Mouse (Mus musculus) heart, embryonic 11.5 days (tissue): ENCODE results near the gene Olfr750. TPM values are rescaled to one million over a fixed set of nuclear protein-coding genes. Genes with fewer than 3 reads are reported as not detected.
A peak's percentile ranks its signal among the peaks of the same experiment; 100 is the strongest.
"Not testable (repeated sequence)": the region's sequence is repeated elsewhere in the genome, so short reads cannot be mapped to it uniquely, and the experiment has no call there.

Experiments used
- ATAC-seq: fragments of 200-750 bp; cut with Nextera tagmentation; replicated peaks from 2 replicates; pipeline ENCODE4 v1.8.0; 2017; ENCODE audit warnings: moderate library complexity; ENCODE audit not compliant: insufficient number of reproducible peaks, low FRiP score, low TSS enrichment
- H3K27ac ChIP-seq: fragments of 300-500 bp; sonication (generic); 2 replicates; pipeline ENCODE4 v1.5.1; 2014; ENCODE audit warnings: mild to moderate bottlenecking, low read depth, low read length
- H3K27me3 ChIP-seq: fragments of 300-500 bp; sonication (generic); 2 replicates; pipeline ENCODE4 v1.6.1; 2014; ENCODE audit warnings: mild to moderate bottlenecking, low read length, mixed read lengths; ENCODE audit not compliant: control insufficient read depth, insufficient read depth
- H3K36me3 ChIP-seq: fragments of 300-500 bp; sonication (generic); 2 replicates; pipeline ENCODE4 v1.6.1; 2014; ENCODE audit warnings: mild to moderate bottlenecking, low read length, moderate library complexity, mixed read lengths; ENCODE audit not compliant: control insufficient read depth, insufficient read depth
- H3K4me1 ChIP-seq: fragments of 300-500 bp; sonication (generic); 2 replicates; pipeline ENCODE4 v1.6.1; 2014; ENCODE audit warnings: low read length; ENCODE audit not compliant: control insufficient read depth, insufficient read depth
- H3K4me2 ChIP-seq: fragments of 300-500 bp; sonication (generic); 2 replicates; pipeline ENCODE4 v1.6.1; 2014; ENCODE audit warnings: mild to moderate bottlenecking, moderate library complexity
- H3K4me3 ChIP-seq: fragments of 300-500 bp; sonication (generic); 2 replicates; pipeline ENCODE4 v1.5.1; 2014; ENCODE audit warnings: low read depth, low read length
- H3K9ac ChIP-seq: fragments of 300-500 bp; sonication (generic); 2 replicates; pipeline ENCODE4 v1.6.1; 2014; ENCODE audit warnings: mild to moderate bottlenecking, low read depth, low read length, moderate library complexity
- H3K9me3 ChIP-seq: fragments of 300-500 bp; sonication (generic); replicated peaks from 2 replicates; pipeline ENCODE4 v1.6.1; 2016; ENCODE audit warnings: low read length; ENCODE audit not compliant: control insufficient read depth
- WGBS: fragments of 180-500 bp; shearing (Covaris S2); extraction: QIAGEN DNeasy Blood & Tissue Kit; methylation state at CpG from one replicate; pipeline ENCODE4 v1.1.7; 2014; ENCODE audit not compliant: insufficient replicate concordance; 5-methylcytosine and 5-hydroxymethylcytosine counted together
- polyA plus RNA-seq: library from polyadenylated mRNA; unstranded; fragments of >200 nt; fragmentation: Nextera tagmentation; extraction: Ambion mirVana; gene quantifications from 2 replicates; pipeline ENCODE4 v1.2.1, GENCODE M21; 2014

Olfr750 gene
- polyA plus RNA-seq, 1 experiment from 2014 or later = not detected

- not testable (repeated sequence) for H3K4me3 ChIP-seq, H3K4me1 ChIP-seq, H3K36me3 ChIP-seq, H3K9ac ChIP-seq, ATAC-seq, H3K27me3 ChIP-seq, H3K4me2 ChIP-seq, H3K9me3 ChIP-seq, H3K27ac ChIP-seq
- WGBS = 33% methylated on average over 1 of the region's 1 CpGs
Measured at GRCm38 (mm10) chr14:51098300-51098699, 24.1 kb upstream of the Olfr750 start.

DNA sequence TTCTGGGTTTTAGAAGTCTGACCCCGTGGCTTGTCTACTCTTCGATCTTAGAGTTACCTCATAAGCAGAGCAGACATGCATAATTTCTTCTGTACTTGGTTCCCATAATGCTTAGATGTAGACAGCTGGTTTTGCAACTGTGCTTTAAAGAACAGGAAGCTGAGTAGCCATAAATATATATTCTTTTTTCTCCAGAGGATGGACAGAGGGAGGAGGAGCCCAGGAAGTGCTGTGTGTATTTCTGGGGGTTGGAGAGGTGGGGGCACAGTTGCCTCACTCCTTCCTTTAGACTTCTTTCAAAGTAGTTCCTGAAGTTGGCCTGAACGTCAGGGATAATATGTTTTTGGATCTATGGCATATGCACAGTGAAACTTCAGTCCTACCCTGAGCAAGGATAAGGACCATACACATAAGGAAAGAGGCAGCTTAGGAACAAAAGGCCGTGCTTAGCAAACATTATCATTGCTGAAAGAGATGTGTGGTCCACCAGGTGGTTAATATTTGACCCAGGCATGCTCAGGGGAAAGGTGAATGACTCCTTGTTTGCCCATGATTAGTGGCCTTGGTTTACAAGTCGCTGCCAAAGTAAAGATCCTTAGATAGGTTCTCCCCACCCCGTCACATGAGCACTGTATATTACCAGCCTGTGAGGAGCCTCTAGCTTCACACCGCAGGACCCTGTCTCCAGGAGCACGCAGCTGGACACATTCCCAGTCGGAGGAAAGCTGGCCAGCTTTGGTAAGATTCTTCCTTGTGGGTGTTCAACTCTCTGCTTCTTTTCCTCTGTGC lies 21.7 kb upstream of the Olfr750 start:
- Histone ChIP-seq H3K4me2 (no peak overlapping the region), H3K4me1 (no peaks in the 10 kb centered on the region), H3K9ac (no peak overlapping the region), H3K36me3 (no peaks in the 10 kb centered on the region), H3K9me3 (no peaks in the 10 kb centered on the region), H3K4me3 (no peak overlapping the region), H3K27ac (no peak overlapping the region), H3K27me3 (no peaks in the 10 kb centered on the region)
- no peak for ATAC-seq
- 59% methylated on average over 9 of the region's 9 CpGs for WGBS

GRCm38 (mm10) chr14:51094921-51095320 lies 20.7 kb upstream of the Olfr750 start:
- no peak overlapping the region for H3K4me2 ChIP-seq
- H3K9ac ChIP-seq = no peak overlapping the region
- WGBS = 64% methylated on average over 9 of the region's 9 CpGs
- H3K4me3 ChIP-seq = no peak overlapping the region
- no peaks in the 10 kb centered on the region for H3K9me3 ChIP-seq
- H3K4me1 ChIP-seq = no peaks in the 10 kb centered on the region
- no peak for ATAC-seq
- H3K36me3 ChIP-seq = no peaks in the 10 kb centered on the region
- no peak overlapping the region for H3K27ac ChIP-seq
- no peaks in the 10 kb centered on the region for H3K27me3 ChIP-seq

- H3K9me3 ChIP-seq = no peaks in the 10 kb centered on the region
- H3K27me3 ChIP-seq = no peaks in the 10 kb centered on the region
- no peak overlapping the region for H3K4me2 ChIP-seq
- H3K4me1 ChIP-seq = no peaks in the 10 kb centered on the region
- 79% methylated on average over 5 of the region's 5 CpGs for WGBS
- ATAC-seq = no peak
- H3K4me3 ChIP-seq = no peak overlapping the region
- no peak overlapping the region for H3K27ac ChIP-seq
- H3K36me3 ChIP-seq = no peaks in the 10 kb centered on the region
- H3K9ac ChIP-seq = no peak overlapping the region
Measured at GRCm38 (mm10) chr14:51094096-51094875, 20.1 kb upstream of the Olfr750 start.

- WGBS = 24% methylated on average over 3 of the region's 3 CpGs
Measured at GRCm38 (mm10) chr14:51093496-51093895, 19.3 kb upstream of the Olfr750 start.

GRCm38 (mm10) chr14:51092073-51092620 lies 17.9 kb upstream of the Olfr750 start:
- H3K27me3 ChIP-seq = no peaks in the 10 kb centered on the region
- no peak for ATAC-seq
- no peaks in the 10 kb centered on the region for H3K4me1 ChIP-seq
- whole genome bisulfite sequencing = 49% methylated on average over 8 of the region's 8 CpGs
- no peak overlapping the region for H3K4me2 ChIP-seq
- no peaks in the 10 kb centered on the region for H3K9me3 ChIP-seq
- no peak overlapping the region for H3K4me3 ChIP-seq
- no peaks in the 10 kb centered on the region for H3K36me3 ChIP-seq
- H3K9ac ChIP-seq = no peak overlapping the region
- no peak overlapping the region for H3K27ac ChIP-seq

More at GRCm38 (mm10) chr14:51093496-51093895, 19.3 kb upstream of the Olfr750 start:
- H3K4me1 ChIP-seq = no peaks in the 10 kb centered on the region
- ATAC-seq = no peak
- no peaks in the 10 kb centered on the region for H3K27me3 ChIP-seq
- H3K36me3 ChIP-seq = no peaks in the 10 kb centered on the region
- no peak overlapping the region for H3K27ac ChIP-seq
- H3K9me3 ChIP-seq = no peaks in the 10 kb centered on the region
- no peak overlapping the region for H3K9ac ChIP-seq
- H3K4me2 ChIP-seq = no peak overlapping the region
- no peak overlapping the region for H3K4me3 ChIP-seq

- Histone ChIP-seq H3K27me3 (no peaks in the 10 kb centered on the region), H3K36me3 (no peaks in the 10 kb centered on the region), H3K4me1 (no peaks in the 10 kb centered on the region), H3K4me2 (peak within 1 kb of the TSS; percentile 80), H3K27ac (peak within 1 kb of the TSS; percentile 82), H3K9me3 (no peaks in the 10 kb centered on the region), H3K4me3 (peak within 1 kb of the TSS; percentile 64), H3K9ac (peak within 1 kb of the TSS; percentile 74)
- ATAC-seq = no peak
- WGBS = 7% methylated on average over 33 of the region's 33 CpGs
Measured at GRCm38 (mm10) chr14:51090921-51091900, 17.0 kb upstream of the Olfr750 start, which contains the start of the genes Rnase4 and Ang. Gene Rnase4, plus strand, starts transcription at chr14:51091077. Gene Ang, plus strand, starts transcription at chr14:51091150.
